Mouse (Mus musculus) spleen, postnatal 36 days (tissue): ENCODE results near the gene Col4a6.

Experiments
- DNase-seq, 2 experiments: peaks; one replicate each; pipeline ENCODE4 v3.0.0; 2022; ENCODE audit warnings: low spot score in 2 of 2, mixed read lengths in 1 of 2

The Col4a6 gene

DNA sequence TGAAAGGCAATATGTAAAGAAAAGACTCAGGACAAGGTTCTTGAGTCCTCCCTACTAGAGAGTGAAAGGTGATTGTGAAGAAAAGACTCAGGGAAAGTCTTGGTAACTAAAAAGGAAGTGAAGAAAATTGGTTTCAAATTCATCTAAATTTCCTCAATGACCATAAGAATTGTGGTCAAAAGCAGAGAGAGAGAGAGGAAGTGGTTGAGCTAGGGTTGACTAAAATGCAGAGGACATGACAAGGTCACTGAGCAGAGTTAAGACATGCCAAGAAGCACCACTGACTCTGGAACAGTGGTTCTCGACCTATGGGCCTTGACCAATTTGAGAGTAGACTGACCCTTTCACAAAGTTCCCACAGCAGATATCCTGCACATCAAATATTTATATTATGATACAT is 224.2 kb downstream of the Col4a6 start:
- no peak for DNase-seq

DNA sequence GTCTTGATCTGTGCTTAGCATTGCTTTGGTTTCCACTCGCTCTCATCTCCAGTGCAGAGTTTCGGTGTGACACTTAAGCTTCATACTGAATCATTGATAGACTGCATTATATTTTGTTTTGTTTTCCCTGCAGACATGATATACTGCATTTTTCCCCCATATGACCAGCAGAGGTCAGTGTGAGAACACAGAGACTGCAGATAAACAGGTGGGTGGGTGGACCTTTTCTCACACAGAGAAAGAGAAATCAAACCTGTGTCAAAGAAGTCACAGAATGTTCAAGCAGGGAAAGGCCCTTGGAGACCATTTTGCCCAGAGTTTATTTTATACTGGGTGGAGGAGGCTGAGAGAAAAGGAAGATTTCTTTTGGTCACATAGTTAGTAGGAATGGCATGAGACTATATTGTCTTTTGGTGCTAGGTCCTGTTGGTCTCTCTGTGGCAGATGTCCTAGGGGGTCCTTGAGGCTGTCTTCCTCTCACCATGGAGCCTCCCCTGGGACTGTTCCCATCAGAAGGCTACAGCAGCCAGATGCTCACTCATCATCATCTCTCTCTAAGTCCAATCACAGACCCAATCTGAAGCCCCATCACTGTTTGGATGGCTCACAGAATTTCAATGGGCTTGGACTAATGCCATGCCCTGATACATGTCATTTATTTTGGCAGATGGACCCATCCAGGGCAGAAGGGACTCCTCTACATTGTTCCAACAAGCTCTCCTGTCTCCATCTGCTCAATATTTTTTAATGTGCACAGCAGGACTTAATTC is 237.1 kb downstream of the Col4a6 start:
- no peak for DNase-seq

DNA sequence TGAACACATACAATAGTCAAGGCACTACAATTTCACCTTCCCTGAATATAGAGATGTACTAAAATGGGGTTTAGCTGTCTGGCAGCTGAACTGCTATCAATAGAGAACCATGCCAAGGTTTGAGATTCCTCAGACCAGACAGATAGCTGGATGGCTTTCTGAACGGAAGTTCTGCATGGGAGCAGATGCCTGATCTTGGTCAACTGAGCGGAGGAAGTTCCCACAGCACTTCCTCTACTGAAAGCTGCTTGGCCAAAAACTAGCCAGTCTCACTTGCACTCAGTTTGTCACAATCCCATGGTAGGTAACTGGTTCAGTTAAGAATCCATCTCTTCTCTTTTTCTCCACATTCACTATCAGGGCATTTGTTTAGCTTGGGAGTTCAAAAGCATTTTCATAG is 245.7 kb downstream of the Col4a6 start:
- no peak for DNase-seq

DNA sequence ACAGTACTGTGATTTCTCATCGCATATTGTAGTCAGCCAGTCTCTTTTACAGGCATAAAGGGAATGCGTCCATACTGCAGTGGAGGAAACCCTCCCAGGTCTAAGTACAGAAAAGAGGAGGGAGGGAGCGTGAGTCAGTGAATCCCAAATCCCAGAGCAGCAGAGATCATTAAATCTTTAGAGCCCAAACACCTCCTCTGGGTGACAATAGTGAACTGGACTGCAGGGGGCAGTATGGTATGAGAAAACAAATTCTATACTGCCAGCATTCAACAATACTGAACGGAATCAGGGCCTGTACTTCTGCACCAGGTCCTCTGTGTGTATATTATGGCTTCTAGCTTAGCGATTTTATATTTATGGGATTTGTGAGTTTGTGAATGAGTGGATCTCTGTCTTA is 261.1 kb downstream of the Col4a6 start:
- no peak for DNase-seq

DNA sequence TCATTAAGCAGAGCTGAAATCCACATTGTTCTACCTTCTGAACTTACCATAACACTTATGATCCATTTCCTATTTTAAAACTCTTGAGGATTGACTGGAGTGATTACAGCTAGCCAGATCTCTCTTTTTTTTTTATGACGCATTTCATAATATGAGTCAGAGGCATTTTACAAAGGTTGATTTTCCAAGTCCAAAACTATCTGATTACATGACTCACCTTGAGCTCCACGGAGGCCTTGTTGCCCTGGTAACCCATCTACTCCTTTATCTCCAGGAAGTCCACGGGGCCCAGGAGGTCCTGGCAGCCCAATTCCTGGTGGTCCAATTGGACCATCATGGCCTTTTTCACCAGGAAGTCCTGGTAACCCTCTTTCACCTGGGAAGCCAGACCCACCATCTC is 274.9 kb downstream of the Col4a6 start:
- no peak for DNase-seq

DNA sequence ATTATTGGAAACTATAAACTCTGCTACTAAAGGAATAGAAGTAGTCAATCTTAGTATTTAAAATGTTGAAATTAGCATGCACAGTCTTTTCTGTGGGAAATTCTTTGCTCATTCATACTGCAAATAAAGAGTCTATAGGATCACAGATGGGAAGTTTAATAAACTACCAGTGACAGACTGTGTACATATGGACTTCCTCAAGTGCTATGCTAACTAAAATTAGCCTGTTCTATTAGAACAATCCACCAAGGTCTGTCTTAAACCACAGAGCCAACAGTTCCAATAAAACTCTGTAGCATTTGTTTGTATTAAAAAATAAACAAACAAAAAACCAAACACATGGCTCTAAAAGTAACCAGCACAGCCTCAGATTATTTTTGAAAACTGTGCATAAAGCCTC is 278.8 kb downstream of the Col4a6 start:
- DNase-seq = no peak

DNA sequence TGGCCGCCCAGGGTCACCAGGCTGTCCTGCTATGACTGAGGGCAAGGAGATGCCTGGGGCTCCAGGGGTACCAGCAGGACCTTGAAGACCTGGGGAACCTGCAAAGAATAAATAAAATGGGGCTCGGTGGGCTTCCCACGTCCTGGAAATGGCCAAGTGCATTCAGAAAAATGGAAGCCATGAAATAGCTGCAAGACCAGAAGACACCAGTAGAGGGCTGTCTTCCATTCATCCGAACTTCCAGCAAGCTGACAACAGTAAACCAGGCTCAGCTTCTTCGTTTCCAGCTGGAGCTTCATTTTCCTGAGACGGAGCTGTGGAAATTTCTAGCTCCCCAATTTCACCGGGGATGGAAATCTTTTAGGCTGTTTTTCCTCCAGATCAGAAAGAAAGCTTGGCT is 298.5 kb downstream of the Col4a6 start:
- DNase-seq = no peak

DNA sequence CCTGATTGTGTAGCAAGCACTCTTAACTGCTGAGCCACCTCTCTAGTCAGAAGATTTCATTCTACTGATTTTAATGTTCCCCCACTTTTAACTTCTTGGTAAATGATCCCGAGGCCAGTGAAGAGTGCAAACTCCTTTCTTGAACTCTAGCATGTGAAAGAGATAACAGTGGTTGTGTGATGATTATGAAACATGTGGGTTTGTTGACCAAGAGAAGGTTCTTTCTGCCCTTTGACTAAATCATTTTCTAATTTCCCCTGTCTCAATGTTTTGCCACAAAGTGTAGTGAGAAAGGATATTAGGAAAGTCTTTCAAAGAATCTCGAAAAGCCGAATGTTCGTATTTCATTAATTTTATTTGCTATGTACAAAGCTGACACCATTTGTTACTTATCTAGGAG is 308.8 kb downstream of the Col4a6 start:
- DNase-seq = no peak

DNA sequence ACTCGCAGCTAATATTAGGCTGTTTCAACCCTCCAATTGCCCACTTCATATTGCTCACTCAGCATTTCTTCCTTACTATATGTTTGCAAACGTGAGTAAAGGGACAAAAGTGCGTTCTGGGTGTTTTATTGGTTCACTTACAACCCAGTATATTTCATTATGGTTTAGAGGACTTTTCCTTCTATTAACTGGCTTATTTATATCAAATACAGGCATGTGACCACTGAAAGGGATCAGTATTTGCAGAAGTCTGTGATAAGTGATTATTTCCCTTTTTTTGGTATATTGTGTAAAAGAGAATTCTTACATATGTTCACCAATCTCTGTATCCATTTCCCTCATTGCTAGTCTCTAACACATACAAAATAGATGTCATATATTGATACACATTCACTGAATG is 313.5 kb downstream of the Col4a6 start:
- no peak for DNase-seq

DNA sequence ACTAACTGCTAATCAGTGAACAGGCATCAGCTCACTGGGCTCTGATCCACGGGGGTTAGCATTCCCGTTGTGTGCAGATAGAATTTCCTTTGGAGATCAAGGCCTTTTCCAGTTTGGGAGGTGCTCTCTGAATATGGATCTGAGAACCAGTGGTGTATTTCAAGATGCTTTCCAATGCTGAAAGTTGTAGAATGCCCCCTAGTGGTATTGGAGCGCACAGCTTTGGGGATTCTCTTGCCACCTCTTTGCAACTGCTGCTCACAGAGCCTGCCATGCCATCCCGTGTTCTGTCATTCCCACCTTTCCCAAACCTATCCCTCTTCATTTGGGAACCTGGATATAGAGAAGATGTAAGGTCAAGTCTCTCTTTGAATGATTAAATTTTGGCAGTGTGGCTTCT is 315.7 kb downstream of the Col4a6 start:
- peak in 1 of 2 experiments; percentile 3 for DNase-seq

DNA sequence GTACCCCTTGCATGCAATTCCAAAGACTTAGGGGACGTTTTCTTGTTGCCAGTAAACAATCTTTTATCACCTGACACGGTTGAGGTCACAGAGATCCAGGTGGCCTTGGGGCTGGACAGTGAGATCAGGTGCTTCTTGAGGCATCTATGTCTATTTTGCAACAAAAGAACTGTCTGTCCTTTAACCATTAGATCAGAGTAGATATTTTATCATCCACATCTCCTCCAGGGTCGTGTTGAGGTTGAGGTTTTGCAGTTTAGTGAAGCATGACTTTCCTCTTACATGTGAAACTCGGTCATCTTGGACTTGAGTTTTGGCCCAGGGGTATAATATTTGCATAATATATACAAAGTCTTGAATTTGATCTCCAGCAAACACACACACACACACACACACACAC is 316.2 kb downstream of the Col4a6 start:
- DNase-seq = peak in 1 of 2 experiments; percentile 1

DNA sequence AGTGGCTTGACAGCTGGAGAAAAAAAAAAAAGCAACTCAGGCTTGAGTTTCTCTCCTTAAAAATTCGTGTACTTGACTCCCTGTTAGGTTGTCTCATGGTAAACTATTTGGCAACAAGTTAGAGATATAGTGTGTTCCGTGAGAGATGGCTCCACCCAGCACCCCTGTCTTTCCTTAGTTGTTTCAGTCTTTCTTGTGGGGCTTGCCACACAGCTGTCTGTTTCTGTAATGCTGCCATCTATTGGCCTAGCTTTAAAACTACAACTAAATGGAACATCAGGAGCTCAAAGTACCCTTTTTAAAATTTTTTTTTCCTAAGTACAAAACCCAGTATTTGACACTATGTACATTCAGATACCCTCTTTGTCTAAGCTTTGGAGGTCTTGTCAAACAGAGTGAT is 317.2 kb downstream of the Col4a6 start:
- no peak for DNase-seq

DNA sequence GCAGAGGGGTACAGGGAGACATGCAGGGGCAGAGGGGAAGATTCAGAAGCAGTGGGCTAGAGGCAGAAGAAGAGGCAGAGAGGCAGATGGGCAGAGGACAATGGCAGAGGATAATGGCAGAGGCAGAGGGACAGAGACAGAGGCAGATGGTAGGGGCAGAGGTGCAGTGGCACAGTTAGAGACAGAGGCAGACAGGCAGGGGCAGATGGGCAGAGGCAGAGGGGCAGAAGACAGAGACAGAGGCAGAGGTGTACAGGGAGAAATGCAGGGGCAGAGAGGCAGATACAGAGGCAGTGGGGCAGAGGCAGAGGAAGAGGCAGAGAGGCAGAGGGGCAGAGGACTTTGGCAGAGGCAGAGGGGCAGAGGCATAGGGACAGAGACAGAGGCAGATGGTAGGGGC is 322.7 kb downstream of the Col4a6 start:
- DNase-seq = no peak

DNA sequence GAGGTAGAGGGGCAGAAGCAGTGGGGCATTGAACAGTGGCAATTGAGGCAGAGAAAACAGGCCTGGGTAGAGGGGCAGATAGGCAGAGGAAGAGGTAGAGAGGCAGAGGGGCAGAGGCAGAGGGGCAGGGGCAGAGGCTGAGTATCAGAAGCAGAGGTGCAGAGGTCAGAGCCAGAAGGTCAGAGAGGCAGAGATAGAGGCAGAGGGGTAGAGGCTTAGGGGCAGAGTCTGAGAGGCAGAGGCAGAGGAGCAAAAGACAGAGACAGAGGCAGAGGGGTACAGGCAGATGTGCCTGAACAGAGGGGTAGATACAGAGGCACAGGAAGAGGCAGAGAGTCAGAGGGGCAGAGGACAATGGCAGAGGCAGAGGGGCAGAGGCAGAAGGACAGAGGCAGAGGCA is 323.6 kb downstream of the Col4a6 start:
- no peak for DNase-seq

DNA sequence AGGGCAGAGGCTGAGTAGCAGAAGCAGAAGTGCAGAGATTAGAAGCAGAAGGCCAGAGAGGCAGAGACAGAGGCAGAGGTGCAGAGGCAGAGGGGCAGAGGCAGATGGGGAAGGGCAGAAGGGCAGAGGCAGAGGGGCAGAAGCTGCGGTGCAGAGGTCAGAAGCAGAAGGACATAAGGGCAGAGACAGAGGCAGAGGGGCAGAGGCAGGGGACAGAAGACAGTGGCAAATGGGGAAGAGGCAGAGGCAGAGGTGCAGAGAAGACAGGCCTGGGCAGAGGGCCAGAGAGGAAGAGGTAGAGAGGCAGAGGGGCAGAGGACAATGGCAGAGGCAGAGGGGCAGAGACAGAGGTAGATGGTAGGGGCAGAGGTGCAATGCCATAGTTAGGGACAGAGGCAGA is 324.2 kb downstream of the Col4a6 start:
- DNase-seq = no peak
